Mouse (Mus musculus) brown adipose tissue, adult 24 weeks (tissue): ENCODE results near the gene Gm17359. TPM values are rescaled to one million over a fixed set of nuclear protein-coding genes. Genes with fewer than 3 reads are reported as not detected.

Source experiments
- H3K27ac ChIP-seq: fragments of 200-500 bp; replicated peaks from 2 replicates; pipeline ENCODE4 v1.5.1; 2012; ENCODE audit warnings: low read depth, mild to moderate bottlenecking, low read length
- H3K4me1 ChIP-seq: fragments of 200-500 bp; 2 replicates; pipeline ENCODE4 v1.6.1; 2012; ENCODE audit warnings: low read length, mixed read lengths; ENCODE audit not compliant: control insufficient read depth, insufficient read depth, insufficient read length
- H3K4me3 ChIP-seq: fragments of 200-500 bp; 2 replicates; pipeline ENCODE4 v1.5.1; 2012; ENCODE audit warnings: low read depth, mild to moderate bottlenecking, low read length, moderate library complexity; ENCODE audit not compliant: insufficient read depth
- polyA plus RNA-seq: library from polyadenylated mRNA; stranded (reverse); fragments of >200 nt; gene quantifications from 2 replicates; pipeline ENCODE4 v1.2.4, GENCODE M21; 2012; ENCODE audit not compliant: missing spikeins, insufficient read depth, insufficient read length

The Gm17359 gene
- polyA plus RNA-seq, 1 experiment: not detected

DNA sequence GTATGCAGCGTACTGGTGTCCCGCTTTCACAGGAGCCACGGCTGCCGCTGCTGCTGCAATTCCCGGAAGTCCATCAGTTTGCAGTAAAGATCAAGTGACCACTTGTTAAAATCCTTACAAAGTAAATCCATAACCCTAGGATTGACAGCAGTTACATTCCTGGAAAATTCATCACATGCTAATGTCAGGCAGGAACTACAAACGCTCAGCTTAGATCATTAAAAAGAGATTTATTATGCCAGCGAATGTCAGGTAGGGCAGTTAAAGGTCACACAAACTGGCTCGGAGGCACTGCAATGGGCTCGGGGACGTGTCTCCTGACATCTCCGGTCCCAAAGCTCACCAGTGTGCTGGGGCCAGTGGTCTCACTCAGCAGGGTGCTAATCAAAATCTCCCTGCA is 119.3 kb downstream of the Gm17359 start:
- H3K4me3 ChIP-seq: no peak overlapping the region
- H3K4me1 ChIP-seq: no peaks in the 10 kb centered on the region

DNA sequence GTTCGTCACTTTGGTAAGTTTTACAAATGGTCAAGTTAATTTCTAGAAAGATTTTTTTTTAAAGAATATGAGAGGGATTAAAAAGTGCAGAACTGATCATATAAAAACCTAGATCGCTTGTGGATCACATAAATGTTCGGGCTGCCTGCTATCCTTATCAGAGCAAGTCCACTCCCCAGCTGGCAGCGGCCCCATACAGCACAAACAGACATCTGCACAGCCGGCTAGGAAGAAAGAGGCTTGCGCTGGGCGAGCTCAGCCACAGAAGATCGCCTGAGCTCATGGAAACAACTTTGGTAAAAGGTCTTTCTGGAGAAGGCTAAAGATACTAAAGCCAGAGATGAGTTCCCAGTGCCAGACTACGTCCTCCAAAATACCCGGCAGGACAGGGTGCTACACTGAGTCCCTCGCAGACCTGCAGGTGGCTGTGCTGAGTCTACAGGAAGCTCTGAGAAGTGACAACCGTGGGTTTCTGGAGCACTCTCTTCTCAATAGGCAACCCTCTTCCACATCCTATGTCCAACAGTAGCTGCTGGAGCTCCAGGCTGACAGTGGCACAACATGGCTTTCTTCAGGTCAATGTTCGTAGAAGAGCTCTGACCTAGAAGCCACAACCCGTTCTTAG is 122.3 kb downstream of the Gm17359 start:
- H3K4me1 ChIP-seq: no peaks in the 10 kb centered on the region
- no peak overlapping the region for H3K27ac ChIP-seq
- no peak overlapping the region for H3K4me3 ChIP-seq

More for the DNA sequence above, 119.3 kb downstream of the Gm17359 start:
- H3K27ac ChIP-seq: no peak overlapping the region

DNA sequence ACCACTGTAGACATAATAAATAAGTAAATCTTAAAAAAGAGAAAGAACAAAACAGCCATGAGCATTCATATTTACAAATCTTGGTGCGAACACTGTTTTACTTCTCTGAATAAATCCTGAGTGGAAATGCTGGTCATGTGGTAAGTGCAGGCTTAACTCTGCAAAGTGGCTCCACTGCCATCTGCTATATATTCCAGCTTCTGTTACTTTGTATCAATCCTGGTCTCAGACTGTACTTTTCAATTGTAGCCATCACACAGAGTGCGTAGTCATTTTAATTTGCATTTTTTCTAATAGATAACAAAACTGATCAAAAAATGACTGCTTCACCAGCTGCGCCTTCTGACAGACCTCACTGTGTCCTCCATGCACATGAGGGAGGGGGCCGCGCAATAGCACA is 133.0 kb downstream of the Gm17359 start:
- H3K4me1 ChIP-seq: no peaks in the 10 kb centered on the region
- no peak overlapping the region for H3K27ac ChIP-seq
- H3K4me3 ChIP-seq: no peak overlapping the region

DNA sequence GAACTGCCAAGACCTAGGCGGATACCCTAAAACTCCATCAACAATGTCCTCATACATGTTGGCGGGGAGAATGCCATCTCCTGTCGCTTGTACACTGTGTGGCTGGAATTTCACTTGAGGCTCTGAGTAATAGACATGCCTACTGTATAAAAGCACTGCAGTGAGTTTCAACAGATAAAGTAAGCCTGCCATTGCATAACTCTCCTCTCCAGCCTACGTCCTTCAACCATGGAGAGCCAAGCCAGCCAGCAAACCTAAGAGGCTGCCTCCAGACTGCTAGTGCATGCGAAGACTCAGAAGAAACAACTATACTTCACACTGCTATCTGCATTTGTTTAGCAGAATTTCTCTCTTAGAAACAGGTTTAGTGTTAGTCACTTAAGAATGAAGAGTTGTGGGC is 135.9 kb downstream of the Gm17359 start:
- no peak overlapping the region for H3K27ac ChIP-seq

DNA sequence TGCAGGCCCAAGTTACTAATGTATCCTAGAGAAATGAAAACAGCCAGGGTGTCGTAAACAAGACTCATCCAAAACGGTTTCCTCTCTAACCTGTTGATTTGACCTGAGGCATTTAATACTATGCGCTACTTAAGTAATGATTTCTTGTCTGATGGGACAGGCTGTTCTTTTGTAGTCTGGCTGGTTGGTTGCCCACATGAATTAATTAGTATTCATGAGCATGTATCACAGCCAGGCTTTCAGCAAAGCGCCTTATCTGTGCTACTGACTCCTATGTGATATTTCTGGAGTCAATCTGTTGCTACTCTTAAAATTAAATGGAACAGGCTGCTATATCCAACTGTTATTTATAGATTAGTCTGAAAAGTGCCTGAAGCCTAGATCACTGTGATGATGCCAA is 138.4 kb downstream of the Gm17359 start:
- no peaks in the 10 kb centered on the region for H3K4me1 ChIP-seq
- H3K4me3 ChIP-seq: no peak overlapping the region
- no peak overlapping the region for H3K27ac ChIP-seq

More for the DNA sequence above, 135.9 kb downstream of the Gm17359 start:
- no peaks in the 10 kb centered on the region for H3K4me1 ChIP-seq
- H3K4me3 ChIP-seq: no peak overlapping the region

DNA sequence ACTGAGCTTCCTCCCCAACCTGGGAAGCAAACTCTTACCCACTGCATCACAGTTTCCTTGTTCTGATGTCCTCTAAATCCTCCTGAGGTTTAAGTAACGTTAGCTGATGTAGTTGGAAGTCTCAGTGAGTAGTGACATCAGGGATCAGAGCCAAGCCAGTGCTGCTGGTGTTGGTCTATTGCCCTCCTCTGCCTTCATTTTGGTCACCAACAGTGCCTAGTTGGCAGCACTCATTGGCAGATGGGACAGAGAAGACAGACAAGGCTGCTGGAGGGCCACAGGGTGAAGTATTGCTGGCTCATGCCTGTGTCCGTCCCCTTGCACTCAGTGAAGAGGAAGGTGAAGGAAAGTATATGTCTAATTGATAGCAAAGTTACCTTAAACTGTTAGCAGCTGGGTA is 139.5 kb downstream of the Gm17359 start:
- H3K27ac ChIP-seq: no peak overlapping the region

DNA sequence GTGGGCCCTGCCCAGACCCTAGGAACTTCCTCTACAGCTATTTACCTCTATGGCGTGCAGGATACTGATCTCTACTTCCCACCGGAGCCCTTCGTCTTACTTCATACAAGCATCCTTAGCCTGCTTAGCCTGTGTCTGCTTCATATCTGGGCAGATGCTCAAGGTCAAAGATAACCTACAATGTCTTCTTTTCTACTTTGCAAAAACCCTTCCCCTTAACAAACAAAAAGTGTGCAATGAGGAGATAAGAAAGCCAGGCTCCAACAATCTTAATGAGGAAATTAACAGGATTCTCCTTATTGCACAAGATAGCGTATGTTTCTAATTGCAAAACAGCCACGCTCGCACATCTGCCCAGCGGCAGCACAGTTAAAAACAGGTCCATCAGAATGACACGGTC is 141.9 kb downstream of the Gm17359 start:
- H3K27ac ChIP-seq: no peak overlapping the region
- no peak overlapping the region for H3K4me3 ChIP-seq
- H3K4me1 ChIP-seq: no peaks in the 10 kb centered on the region

More for the DNA sequence above, 139.5 kb downstream of the Gm17359 start:
- Histone ChIP-seq H3K4me1 (no peaks in the 10 kb centered on the region), H3K4me3 (no peak overlapping the region)

DNA sequence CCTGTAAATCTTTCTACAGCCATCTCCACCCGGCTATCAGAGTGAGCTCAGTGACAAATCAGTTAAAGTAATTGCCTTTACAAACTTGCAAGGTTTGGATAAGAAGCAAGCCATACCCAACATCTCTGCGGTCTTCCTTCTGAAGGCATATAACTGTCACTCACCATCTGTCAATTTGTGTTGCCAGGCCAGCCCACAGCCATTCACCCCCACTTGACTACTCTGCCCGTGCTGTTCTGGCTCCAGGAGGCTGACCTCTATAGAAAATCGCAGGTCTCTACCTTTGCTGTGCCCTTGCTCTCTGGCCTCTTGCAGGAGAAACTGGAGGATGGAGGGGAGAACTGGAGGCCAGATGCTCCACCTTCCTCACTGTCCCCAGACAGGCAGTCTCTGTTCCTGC is 142.4 kb downstream of the Gm17359 start:
- no peak overlapping the region for H3K27ac ChIP-seq

DNA sequence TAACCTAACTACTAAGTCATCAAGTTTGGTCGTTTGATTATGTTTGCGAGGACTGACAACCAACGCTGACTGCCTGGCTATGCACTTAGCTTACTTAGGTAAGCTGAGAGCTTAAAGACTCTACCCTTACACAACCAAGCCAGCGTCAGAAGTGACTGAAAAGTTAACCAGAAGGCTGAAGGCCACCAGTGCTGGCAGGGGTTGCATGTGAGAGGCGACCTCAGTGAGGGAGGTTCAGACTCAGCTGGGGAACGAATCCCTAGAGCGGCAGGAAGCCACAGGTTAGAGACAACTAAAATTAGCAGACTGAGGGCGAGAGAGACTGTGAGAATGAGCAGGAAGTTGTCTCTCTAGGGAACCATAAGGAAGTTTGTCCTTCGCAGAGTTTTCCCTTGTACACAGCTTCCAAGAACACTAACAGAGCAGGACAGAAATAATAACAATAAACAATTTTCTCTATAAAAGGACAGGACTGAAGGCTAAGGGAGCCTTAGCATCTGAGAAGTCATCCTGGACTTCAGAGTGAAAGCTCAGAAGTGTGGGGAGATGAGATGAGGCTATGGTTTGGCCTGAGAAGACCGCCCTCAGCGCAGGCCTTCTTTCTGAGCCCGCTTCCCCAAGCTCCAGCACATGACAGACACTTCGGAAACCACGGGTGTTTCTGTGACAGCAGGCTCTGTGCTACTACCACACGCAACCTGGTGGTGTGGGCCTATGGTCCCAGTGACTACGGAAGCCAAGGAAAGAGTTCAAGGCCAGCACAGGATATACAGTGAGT is 148.0 kb downstream of the Gm17359 start:
- Histone ChIP-seq H3K4me3 (no peak overlapping the region), H3K27ac (peak overlapping the region; percentile 89), H3K4me1 (peaks cover 6% of the 10 kb centered on the region; the same call in 1 of the 2 replicates)

More for the DNA sequence above, 142.4 kb downstream of the Gm17359 start:
- Histone ChIP-seq H3K4me1 (no peaks in the 10 kb centered on the region), H3K4me3 (no peak overlapping the region)

DNA sequence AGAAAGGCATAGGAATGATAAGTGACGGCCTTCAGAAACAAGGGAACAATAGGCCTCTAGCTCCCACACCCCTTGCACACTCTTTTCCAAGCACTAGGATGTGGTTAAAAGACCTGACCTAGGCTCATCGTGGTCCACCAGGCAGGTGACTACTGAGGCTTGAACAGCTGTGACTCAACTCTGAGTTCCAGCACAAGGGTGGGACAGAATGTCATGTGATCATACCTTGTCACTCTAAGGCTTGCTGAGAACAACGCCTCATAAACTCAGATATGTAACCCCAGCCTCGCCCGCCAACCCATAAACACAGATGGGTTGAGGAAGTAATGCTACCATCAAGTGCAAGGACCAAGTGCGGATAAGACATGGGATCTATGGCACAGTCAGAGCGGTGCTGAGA is 151.6 kb downstream of the Gm17359 start:
- peaks cover 6% of the 10 kb centered on the region; the same call in 1 of the 2 replicates for H3K4me1 ChIP-seq
- no peak overlapping the region for H3K27ac ChIP-seq
- H3K4me3 ChIP-seq: no peak overlapping the region

DNA sequence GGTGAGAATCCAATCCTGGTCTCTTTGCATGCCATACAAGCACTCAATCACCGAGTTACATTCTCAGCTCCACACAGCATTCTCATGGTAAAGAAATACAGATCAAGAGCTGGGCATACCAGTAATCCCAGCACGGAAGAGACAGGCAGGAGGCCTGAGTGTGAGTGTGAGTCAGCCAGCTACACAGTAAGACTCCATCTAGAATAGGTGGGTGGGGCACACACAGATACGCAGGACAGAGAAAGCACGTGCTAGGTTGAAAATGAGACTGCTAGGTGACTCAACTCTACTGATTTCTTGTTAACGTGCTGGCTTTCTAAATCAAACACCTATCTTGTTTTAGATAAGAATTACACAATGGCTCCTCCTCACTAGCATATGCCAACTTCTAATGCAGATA is 153.6 kb downstream of the Gm17359 start:
- Histone ChIP-seq H3K4me3 (no peak overlapping the region), H3K4me1 (no peaks in the 10 kb centered on the region)

DNA sequence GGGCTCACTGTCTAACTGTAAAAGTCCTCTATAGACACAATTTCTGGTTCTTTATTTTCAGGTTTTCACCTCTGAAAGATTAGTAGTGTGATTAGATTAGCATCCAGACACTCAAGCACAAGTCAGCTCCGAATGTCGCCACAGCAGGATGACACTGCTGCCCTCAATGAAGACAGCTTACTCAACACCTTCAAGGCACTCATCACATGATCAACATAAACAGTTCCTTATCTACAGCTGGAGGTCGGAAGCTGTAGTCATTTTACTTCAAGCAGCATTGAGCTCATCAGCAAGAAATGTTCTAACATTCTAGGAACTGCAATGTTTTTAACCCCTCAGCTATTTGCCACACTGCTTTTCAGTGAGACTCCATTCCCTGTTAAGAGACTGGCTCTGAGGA is 155.2 kb downstream of the Gm17359 start:
- H3K27ac ChIP-seq: no peak overlapping the region
- H3K4me1 ChIP-seq: no peaks in the 10 kb centered on the region
- no peak overlapping the region for H3K4me3 ChIP-seq

More for the DNA sequence above, 153.6 kb downstream of the Gm17359 start:
- no peak overlapping the region for H3K27ac ChIP-seq

DNA sequence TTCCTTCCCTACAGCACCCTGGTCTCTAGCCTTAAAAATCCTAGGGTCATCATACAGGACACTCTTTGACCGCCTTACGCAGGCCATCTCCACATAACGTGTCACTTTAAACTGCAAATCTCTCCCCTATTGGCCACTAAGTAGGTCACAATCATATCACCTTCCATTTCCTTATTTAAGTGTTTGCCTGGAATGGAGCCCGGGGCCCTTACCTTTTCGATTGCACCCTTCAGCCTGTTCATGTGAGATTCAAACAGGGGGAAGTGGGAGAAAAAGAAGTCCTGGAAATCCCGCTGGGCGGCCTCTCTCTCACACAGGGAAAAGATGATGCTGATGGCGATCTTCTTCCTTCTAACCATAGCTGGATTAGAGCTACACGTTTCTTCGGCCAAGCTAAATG is 156.6 kb downstream of the Gm17359 start:
- Histone ChIP-seq H3K4me3 (no peak overlapping the region), H3K27ac (no peak overlapping the region), H3K4me1 (no peaks in the 10 kb centered on the region)

DNA sequence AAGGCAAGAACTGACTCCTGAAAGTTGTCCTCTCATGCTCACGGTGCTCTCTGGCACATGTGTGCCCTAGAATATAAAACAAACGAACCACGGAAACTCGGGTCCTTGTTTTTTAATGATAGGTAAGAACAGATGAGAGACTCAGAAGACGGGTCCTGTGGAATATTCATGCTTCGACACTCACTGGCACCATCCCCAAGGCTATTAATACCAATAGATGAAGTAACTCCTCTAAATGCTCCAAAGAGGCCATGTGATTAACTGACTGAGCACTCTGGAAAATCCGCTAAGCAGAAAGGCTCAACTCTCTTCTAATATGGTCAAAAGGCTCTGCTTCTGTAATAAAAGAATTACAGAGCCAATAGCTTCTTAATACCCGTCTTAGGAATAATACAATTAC is 157.6 kb downstream of the Gm17359 start:
- H3K27ac ChIP-seq: no peak overlapping the region
- no peak overlapping the region for H3K4me3 ChIP-seq
- H3K4me1 ChIP-seq: no peaks in the 10 kb centered on the region

DNA sequence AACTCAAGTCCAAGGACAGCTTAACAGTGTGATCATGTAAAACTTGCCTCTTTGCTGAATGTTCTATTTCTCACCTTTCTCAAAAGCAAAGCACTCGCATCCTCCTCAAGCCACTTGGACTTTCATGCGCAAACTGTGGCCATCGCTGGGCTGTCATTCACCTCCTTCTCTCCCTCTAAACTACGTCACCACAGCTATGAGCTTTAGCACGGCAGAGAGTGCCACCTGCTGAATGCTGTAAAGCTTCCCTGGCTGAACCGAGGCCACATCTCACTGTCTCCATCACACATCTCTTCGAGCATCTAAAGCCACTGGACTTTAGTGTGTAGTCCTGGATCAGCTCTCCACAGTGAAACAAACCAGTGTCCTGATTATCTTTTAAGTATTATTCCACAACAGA is 158.7 kb downstream of the Gm17359 start:
- Histone ChIP-seq H3K4me3 (no peak overlapping the region), H3K27ac (no peak overlapping the region), H3K4me1 (no peaks in the 10 kb centered on the region)

DNA sequence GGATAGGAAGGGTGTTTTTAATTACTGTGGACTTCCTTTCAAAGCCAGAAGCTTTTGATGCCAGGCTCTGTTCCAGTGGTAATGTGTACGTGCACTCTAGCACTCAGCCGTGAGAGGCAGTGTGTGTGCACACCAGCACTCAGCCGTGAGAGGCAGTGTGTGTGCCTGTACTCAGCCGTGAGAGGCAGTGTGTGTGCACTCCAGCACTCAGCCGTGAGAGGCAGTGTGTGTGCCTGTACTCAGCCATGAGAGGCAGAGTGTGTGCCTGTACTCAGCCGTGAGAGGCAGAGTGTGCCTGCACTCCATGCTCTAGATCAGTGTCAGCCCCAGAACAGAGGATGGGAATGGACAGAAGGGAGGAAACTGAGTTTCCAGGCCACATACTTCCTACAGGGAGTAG is 160.2 kb downstream of the Gm17359 start:
- Histone ChIP-seq H3K4me3 (no peak overlapping the region), H3K4me1 (no peaks in the 10 kb centered on the region), H3K27ac (no peak overlapping the region)
